Mouse (Mus musculus) CH12.LX (cell line): Measurements from ENCODE around the gene Ddah1. TPM values are rescaled to one million over a fixed set of nuclear protein-coding genes. Genes with fewer than 3 reads are reported as not detected.

Source experiments
- DNase-seq: peaks from one replicate; pipeline ENCODE4 v3.0.0-alpha.2; 2013; ENCODE audit errors: extremely low read depth
- H3K27ac ChIP-seq: 2 replicates; pipeline ENCODE4 v1.5.1; 2012; ENCODE audit warnings: low read depth, mild to moderate bottlenecking, control low read depth, moderate library complexity; ENCODE audit not compliant: insufficient read depth
- H3K27me3 ChIP-seq: replicated peaks from 2 replicates; pipeline ENCODE3; 2012; ENCODE audit warnings: inconsistent platforms
- H3K36me3 ChIP-seq, 2 experiments: replicated peaks in 1 of 2; 2 replicates each; pipeline versions ENCODE3 to v1.6.1; 2012; ENCODE audit warnings: inconsistent platforms in 1 of 2, low read length in 1 of 2, mild to moderate bottlenecking in 1 of 2, mixed read lengths in 1 of 2, moderate library complexity in 1 of 2; ENCODE audit not compliant: control insufficient read depth in 1 of 2, insufficient read depth in 1 of 2
- H3K4me1 ChIP-seq, 2 experiments: 2 replicates each; pipeline ENCODE4 v1.6.1; 2012; ENCODE audit warnings: inconsistent platforms in 1 of 2, moderate library complexity in 1 of 2; ENCODE audit not compliant: insufficient read depth in 2 of 2, control insufficient read depth in 1 of 2
- H3K4me2 ChIP-seq: 2 replicates; pipeline ENCODE4 v1.6.1; 2012; ENCODE audit warnings: low read depth, mild to moderate bottlenecking, control low read depth; ENCODE audit not compliant: poor library complexity, insufficient read depth, severe bottlenecking
- H3K4me3 ChIP-seq, 3 experiments: fragments of 150-350 bp in 1 of 3; sonication (generic) in 1 of 3; replicated peaks in 1 of 3; 2 replicates each; pipeline versions ENCODE3 to v1.5.1; 2011 to 2012; ENCODE audit warnings: low read depth in 2 of 3, low read length in 2 of 3, mild to moderate bottlenecking in 2 of 3, moderate library complexity in 2 of 3, control low read depth in 1 of 3, improper control_type of control experiment in 1 of 3, inconsistent platforms in 1 of 3, mixed read lengths in 1 of 3; ENCODE audit not compliant: poor library complexity in 1 of 3
- H3K79me2 ChIP-seq: replicated peaks from 2 replicates; pipeline ENCODE4 v1.6.1; 2012; ENCODE audit warnings: mild to moderate bottlenecking, moderate library complexity; ENCODE audit not compliant: control insufficient read depth, poor library complexity, insufficient read depth, severe bottlenecking; ENCODE audit errors: extremely low read depth
- H3K9ac ChIP-seq: 2 replicates; pipeline ENCODE4 v1.6.1; 2012; ENCODE audit warnings: low read depth, mild to moderate bottlenecking, control low read depth, moderate library complexity; ENCODE audit not compliant: insufficient read depth
- H3K9me3 ChIP-seq: replicated peaks from 2 replicates; pipeline ENCODE3; 2012; ENCODE audit warnings: low read length, inconsistent platforms, mixed read lengths
- BHLHE40 ChIP-seq: IDR thresholded peaks from 2 replicates; pipeline ENCODE4 v1.6.1; 2011; ENCODE audit warnings: mild to moderate bottlenecking, low read depth, low read length, improper control_type of control experiment
- CHD1 ChIP-seq: IDR thresholded peaks from 2 replicates; pipeline ENCODE4 v1.6.1; 2012; ENCODE audit warnings: low read depth, low read length, improper control_type of control experiment, inconsistent platforms
- CTCF ChIP-seq, 2 experiments: IDR thresholded peaks in 1 of 2; conservative IDR thresholded peaks in 1 of 2; 2 replicates each; pipeline ENCODE4 v1.5.1; 2011 to 2012; ENCODE audit warnings: low read depth in 2 of 2, low read length in 2 of 2, improper control_type of control experiment in 1 of 2, inconsistent platforms in 1 of 2, mild to moderate bottlenecking in 1 of 2, moderate library complexity in 1 of 2
- E2F4 ChIP-seq: IDR thresholded peaks from 2 replicates; pipeline ENCODE4 v1.6.1; 2011; ENCODE audit warnings: low read depth, low read length, improper control_type of control experiment; ENCODE audit not compliant: insufficient replicate concordance
- ELF1 ChIP-seq: IDR thresholded peaks from 2 replicates; pipeline ENCODE4 v1.6.1; 2014; ENCODE audit warnings: low read depth, mild to moderate bottlenecking, inconsistent platforms, low read length, improper control_type of control experiment
- EP300 ChIP-seq: IDR thresholded peaks from 2 replicates; pipeline ENCODE4 v1.6.1; 2011; ENCODE audit warnings: low read length, improper control_type of control experiment
- GABPA ChIP-seq: IDR thresholded peaks from 2 replicates; pipeline ENCODE4 v1.6.1; 2012; ENCODE audit warnings: low read depth, low read length, improper control_type of control experiment, inconsistent platforms; ENCODE audit not compliant: insufficient replicate concordance
- HCFC1 ChIP-seq: IDR thresholded peaks from 2 replicates; pipeline ENCODE4 v1.6.1; 2012; ENCODE audit warnings: low read depth, mild to moderate bottlenecking, inconsistent platforms, low read length, improper control_type of control experiment
- JUN ChIP-seq: IDR thresholded peaks from 2 replicates; pipeline ENCODE4 v1.6.1; 2011; ENCODE audit warnings: low read depth, mild to moderate bottlenecking, low read length, improper control_type of control experiment, moderate library complexity; ENCODE audit not compliant: insufficient read depth
- KAT2A ChIP-seq: IDR thresholded peaks from 2 replicates; pipeline ENCODE4 v1.6.1; 2012; ENCODE audit warnings: low read length, improper control_type of control experiment, inconsistent platforms; ENCODE audit not compliant: insufficient replicate concordance
- MEF2A ChIP-seq: IDR thresholded peaks from 2 replicates; pipeline ENCODE4 v1.6.1; 2014; ENCODE audit warnings: low read depth, mild to moderate bottlenecking, inconsistent platforms, low read length, improper control_type of control experiment, borderline replicate concordance
- MYC ChIP-seq: IDR thresholded peaks from 2 replicates; pipeline ENCODE4 v1.6.1; 2011; ENCODE audit warnings: low read depth, mild to moderate bottlenecking, improper control_type of control experiment, low read length
- NRF1 ChIP-seq: IDR thresholded peaks from 2 replicates; pipeline ENCODE4 v1.6.1; 2014; ENCODE audit warnings: low read depth, mild to moderate bottlenecking, inconsistent platforms, low read length, improper control_type of control experiment, moderate library complexity
- PAX5 ChIP-seq: IDR thresholded peaks from 2 replicates; pipeline ENCODE4 v1.6.1; 2012; ENCODE audit warnings: low read length, inconsistent platforms, mixed read lengths
- POLR2A ChIP-seq: IDR thresholded peaks from 2 replicates; pipeline ENCODE4 v1.6.1; 2011; ENCODE audit warnings: low read depth, mild to moderate bottlenecking, improper control_type of control experiment, low read length
- POLR2AphosphoS2 ChIP-seq: IDR thresholded peaks from 2 replicates; pipeline ENCODE4 v1.6.1; 2011; ENCODE audit warnings: low read depth, low read length, improper control_type of control experiment
- RCOR1 ChIP-seq: conservative IDR thresholded peaks from 2 replicates; pipeline ENCODE4 v1.6.1; 2012; ENCODE audit warnings: low read depth, mild to moderate bottlenecking, inconsistent platforms, low read length, improper control_type of control experiment
- SIN3A ChIP-seq: IDR thresholded peaks from 2 replicates; pipeline ENCODE4 v1.6.1; 2012; ENCODE audit warnings: low read length, improper control_type of control experiment, inconsistent platforms
- TBP ChIP-seq: conservative IDR thresholded peaks from 2 replicates; pipeline ENCODE4 v1.6.1; 2011; ENCODE audit warnings: low read depth, low read length, improper control_type of control experiment
- UBTF ChIP-seq: IDR thresholded peaks from 2 replicates; pipeline ENCODE4 v1.6.1; 2012; ENCODE audit warnings: low read depth, mild to moderate bottlenecking, inconsistent platforms, low read length, improper control_type of control experiment, moderate library complexity
- USF1 ChIP-seq: IDR thresholded peaks from 2 replicates; pipeline ENCODE4 v1.6.1; 2014; ENCODE audit warnings: low read depth, mild to moderate bottlenecking, inconsistent platforms, low read length, improper control_type of control experiment
- ZKSCAN1 ChIP-seq: IDR thresholded peaks from 2 replicates; pipeline ENCODE4 v1.6.1; 2012; ENCODE audit warnings: low read depth, inconsistent platforms, low read length, improper control_type of control experiment, borderline replicate concordance
- ZNF384 ChIP-seq: IDR thresholded peaks from 2 replicates; pipeline ENCODE4 v1.6.1; 2012; ENCODE audit warnings: low read depth, low read length, improper control_type of control experiment, inconsistent platforms
- dilution Hi-C: fragments of 300-500 bp; cut with MboI; formaldehyde crosslinking; loops from 2 replicates; pipeline ENCODE4 v1.14.3; 2020; ENCODE audit warnings: low sequenced_read_pairs; ENCODE audit not compliant: extremely low pct_unique_long_range_greater_than_20kb, extremely low pct_ligation_motif_present
- in situ Hi-C: fragments of 300-500 bp; cut with MboI; formaldehyde crosslinking; loops from 3 replicates; pipeline ENCODE4 v1.14.3; 2019; ENCODE audit warnings: low sequenced_read_pairs, low pct_ligation_motif_present, low pct_unique_long_range_greater_than_20kb, mixed read lengths
- polyA plus RNA-seq: library from polyadenylated mRNA; unstranded; fragments of >175 nt; gene quantifications from 2 replicates; pipeline ENCODE4 v1.2.1, GENCODE M21; 2012; ENCODE audit warnings: low read depth; ENCODE audit not compliant: insufficient read length
- total RNA-seq, 2 experiments: library from RNA; depleted of rRNA; stranded (reverse); fragments of 300-350 nt in 1 of 2; fragments of >200 nt in 1 of 2; gene quantifications; 2 replicates each; pipeline ENCODE4 v1.2.3; 2012 to 2014

Gene Ddah1
- total and polyA plus RNA-seq, 3 experiments = not detected

DNA sequence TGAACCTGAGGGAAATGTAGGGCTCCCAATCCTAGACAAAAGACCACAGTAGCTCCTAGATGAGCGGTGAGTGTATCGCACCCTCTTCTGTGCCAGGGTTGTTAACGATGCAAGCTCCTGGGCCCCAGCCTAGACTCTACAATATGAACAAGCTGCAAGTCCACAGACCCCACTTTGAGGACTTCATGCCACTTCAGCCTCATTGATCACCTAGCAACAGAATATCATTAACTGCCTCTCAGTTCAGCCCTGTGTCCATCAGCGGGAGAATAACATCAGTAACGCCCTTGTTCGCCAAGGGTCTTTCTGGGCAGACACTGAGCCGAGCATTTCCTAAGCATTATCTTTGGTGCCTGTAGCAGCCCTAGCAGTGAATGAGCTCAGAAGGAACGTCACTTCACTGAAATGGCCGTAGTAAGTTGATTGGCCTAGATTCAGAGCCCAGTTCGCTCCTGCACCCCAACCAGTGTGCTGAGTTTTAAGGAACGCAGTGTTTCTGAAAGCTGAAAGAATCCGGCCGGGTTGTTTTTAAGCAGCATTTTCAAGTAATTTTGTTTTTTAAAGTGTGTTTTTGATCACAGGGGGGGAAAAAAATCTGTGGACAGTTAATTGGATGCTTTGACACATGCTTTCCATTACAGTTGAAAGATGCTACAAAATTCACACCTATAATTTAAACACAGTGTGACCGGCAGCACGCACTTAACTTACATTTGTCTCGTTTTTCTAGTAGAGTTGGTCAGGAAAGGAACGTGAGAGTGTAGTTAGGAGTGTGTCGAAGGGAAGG lies 132.1 kb downstream of the Ddah1 start:
- no peaks in the 10 kb centered on the region for H3K27me3 ChIP-seq
- no peak overlapping the region for H3K4me2 ChIP-seq
- in situ Hi-C loops = no loop called here
- peaks cover 0 to 11% of the 10 kb centered on the region in 2 experiments; a peak in 2 of 4 replicates for H3K4me1 ChIP-seq
- no peaks in the 10 kb centered on the region for H3K36me3 ChIP-seq
- no peak for DNase-seq
- H3K9me3 ChIP-seq = no peaks in the 10 kb centered on the region
- no peak overlapping the region for H3K9ac ChIP-seq
- no peak overlapping the region for H3K27ac ChIP-seq
- H3K79me2 ChIP-seq = no peaks in the 10 kb centered on the region
- H3K4me3 ChIP-seq = no peak overlapping the region
- no peak for TF ChIP-seq ELF1
- no peak for TF ChIP-seq BHLHE40
- TF ChIP-seq NRF1 = no peak
- no peak for TF ChIP-seq KAT2A
- no peak for TF ChIP-seq UBTF
- no peak for TF ChIP-seq RCOR1
- TF ChIP-seq MEF2A = no peak
- TF ChIP-seq EP300 = no peak
- no peak for TF ChIP-seq E2F4
- TF ChIP-seq POLR2A = no peak
- no peak for TF ChIP-seq PAX5
- TF ChIP-seq ZNF384 = no peak
- dilution Hi-C loops = no loop called here

GRCm38 (mm10) chr3:145892451-145892850 lies 134.0 kb downstream of the Ddah1 start:
- Histone ChIP-seq H3K4me2 (no peak overlapping the region), H3K79me2 (no peaks in the 10 kb centered on the region), H3K36me3 (no peaks in the 10 kb centered on the region), H3K4me1 (peaks cover 0 to 4% of the 10 kb centered on the region in 2 experiments; a peak in 3 of 4 replicates), H3K27ac (no peak overlapping the region), H3K27me3 (no peaks in the 10 kb centered on the region), H3K9ac (no peak overlapping the region), H3K4me3 (no peak overlapping the region), H3K9me3 (no peaks in the 10 kb centered on the region)
- dilution Hi-C loops = no loop called here
- in situ Hi-C loops = no loop called here
- TF ChIP-seq USF1 = no peak
- no peak for TF ChIP-seq MYC
- no peak for TF ChIP-seq POLR2AphosphoS2
- TF ChIP-seq CHD1 = no peak
- TF ChIP-seq POLR2A = no peak
- TF ChIP-seq SIN3A = no peak
- TF ChIP-seq CTCF (conservative IDR thresholded peaks at IDR 0.05 in 1 of 2, IDR thresholded peaks at IDR 0.05 in 1 of 2; ENCODE audit: low read depth in 2 of 2, low read length in 2 of 2) = no peak
- no peak for TF ChIP-seq ZKSCAN1
- no peak for TF ChIP-seq JUN
- TF ChIP-seq GABPA = no peak
- TF ChIP-seq TBP = no peak
- TF ChIP-seq HCFC1 = no peak
- no peak for DNase-seq
